ENCODE assay signal across 8 mouse cellular contexts in the genomic region with DNA sequence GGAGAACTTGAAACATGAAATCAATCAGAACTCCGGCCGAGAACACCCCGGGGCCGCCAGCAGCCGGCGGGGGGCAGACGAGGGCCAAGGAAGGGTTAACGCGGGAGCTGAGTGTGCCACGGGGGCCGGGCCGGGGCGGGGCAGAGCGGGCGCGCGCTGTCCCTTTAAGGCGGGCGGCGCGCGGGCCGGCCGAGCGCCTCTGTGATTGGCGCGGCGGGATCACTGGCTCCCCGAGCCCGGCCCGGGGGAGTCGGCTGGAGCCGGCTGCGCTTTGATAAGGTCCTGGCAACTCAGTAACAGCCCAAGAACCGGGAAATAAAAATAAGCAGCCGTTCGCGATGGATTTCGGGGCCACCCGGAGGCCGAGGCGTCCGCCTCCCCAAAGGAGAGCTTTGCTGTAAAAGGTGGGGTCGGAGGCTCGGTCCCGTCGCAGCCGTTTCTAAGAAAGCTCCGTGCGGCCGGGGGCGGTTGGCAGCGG. TPM values are rescaled to one million over a fixed set of nuclear protein-coding genes. Genes with fewer than 3 reads are reported as not detected.
DNase-seq lines count a peak whose midpoint lies in the region; ATAC-seq lines count a peak whose summit lies in the region.

Axin2 (plus strand) TSS at position 192 of the 478 bp plus-strand sequence.

- H3K9me3 ChIP-seq in forebrain, embryonic 12.5 days, result no peaks in the 10 kb centered on the region
- H3K9me3 ChIP-seq in heart, embryonic 15.5 days (replicated peaks), result no peaks in the 10 kb centered on the region
- no peaks in the 10 kb centered on the region for H3K9me3 ChIP-seq in liver, embryonic 13.5 days (replicated peaks)
- H3K9me3 ChIP-seq in neural tube, embryonic 11.5 days (ENCODE audit: control insufficient read depth, low read length), result no peaks in the 10 kb centered on the region; the same call in 1 of the 2 replicates
- H3K9me3 ChIP-seq in stomach, embryonic 16.5 days (replicated peaks; ENCODE audit: control insufficient read depth, low read length), result 0 out of 2 replicates have a peak, but pooled peaks cover 4% of the 10 kb centered on the region

- peak within 1 kb of the TSS; percentile 91 for H3K9ac ChIP-seq in forebrain, embryonic 12.5 days
- peak within 1 kb of the TSS; percentile 94 for H3K9ac ChIP-seq in heart, embryonic 15.5 days
- H3K9ac ChIP-seq in liver, embryonic 13.5 days, result peak within 1 kb of the TSS; percentile 70
- H3K9ac ChIP-seq in neural tube, embryonic 11.5 days (ENCODE audit: low read length), result peak within 1 kb of the TSS; percentile 97
- peak within 1 kb of the TSS; percentile 77 for H3K9ac ChIP-seq in stomach, embryonic 16.5 days (ENCODE audit: low read length)

- peak; percentile 91 for ATAC-seq in forebrain, embryonic 12.5 days (ENCODE audit: low FRiP score)
- peak; percentile 94 for ATAC-seq in heart, embryonic 15.5 days (replicated peaks; ENCODE audit: insufficient number of reproducible peaks, insufficient read depth, low FRiP score, low read depth)
- peak; percentile 88 for ATAC-seq in liver, embryonic 13.5 days (ENCODE audit: low read depth)
- peak; percentile 86 for ATAC-seq in neural tube, embryonic 11.5 days (ENCODE audit: insufficient read depth, low FRiP score, low TSS enrichment)
- ATAC-seq in stomach, embryonic 16.5 days (ENCODE audit: insufficient read depth, low FRiP score), result peak; percentile 94

- whole genome bisulfite sequencing in forebrain, embryonic 12.5 days, result under 1% methylated on average over 51 of the region's 53 CpGs
- 0% methylated on average over 47 of the region's 53 CpGs for WGBS in heart, embryonic 15.5 days
- WGBS in liver, embryonic 13.5 days (ENCODE audit: insufficient replicate concordance), result under 1% methylated on average over 52 of the region's 53 CpGs
- under 1% methylated on average over 51 of the region's 53 CpGs for WGBS in neural tube, embryonic 11.5 days
- WGBS in stomach, embryonic 16.5 days, result under 1% methylated on average over 53 of the region's 53 CpGs

- H3K4me2 ChIP-seq in forebrain, embryonic 12.5 days, result peak within 1 kb of the TSS; percentile 88
- peak within 1 kb of the TSS; percentile 98 for H3K4me2 ChIP-seq in heart, embryonic 15.5 days
- H3K4me2 ChIP-seq in liver, embryonic 13.5 days, result peak within 1 kb of the TSS; percentile 78
- peak within 1 kb of the TSS; percentile 86 for H3K4me2 ChIP-seq in neural tube, embryonic 11.5 days (ENCODE audit: low read depth)
- peak within 1 kb of the TSS; percentile 88 for H3K4me2 ChIP-seq in stomach, embryonic 16.5 days (ENCODE audit: low read depth, low read length)

- peaks cover 14% of the 10 kb centered on the region; the same call in 1 of the 2 replicates for H3K27me3 ChIP-seq in forebrain, embryonic 12.5 days
- H3K27me3 ChIP-seq in heart, embryonic 15.5 days, result peaks cover 18% of the 10 kb centered on the region
- peaks cover 73% of the 10 kb centered on the region for H3K27me3 ChIP-seq in liver, embryonic 13.5 days
- no peaks in the 10 kb centered on the region for H3K27me3 ChIP-seq in neural tube, embryonic 11.5 days (ENCODE audit: control insufficient read depth, insufficient read depth, low read length)
- H3K27me3 ChIP-seq in stomach, embryonic 16.5 days (ENCODE audit: control insufficient read depth, insufficient read depth, low read length), result no peaks in the 10 kb centered on the region; the same call in 1 of the 2 replicates

- peak; percentile 94 for DNase-seq in CD4-positive, CD25-positive, alpha-beta regulatory T cell, adult 2 months (ENCODE audit: low read depth, low spot score)
- peak; percentile 67 for DNase-seq in c-Kit-positive CD71-negative TER-119-negative erythroid progenitor cells, embryonic 14.5 days (ENCODE audit: low read depth)
- DNase-seq in kidney, postnatal 14 days, result peak; percentile 96
- DNase-seq in liver, embryonic 13.5 days, result peak; percentile 55
- peak; percentile 97 for DNase-seq in neural tube, embryonic 11.5 days (ENCODE audit: low spot score)

- peaks cover 61% of the 10 kb centered on the region for H3K4me1 ChIP-seq in forebrain, embryonic 12.5 days
- H3K4me1 ChIP-seq in heart, embryonic 15.5 days (replicated peaks), result peaks cover 32% of the 10 kb centered on the region
- H3K4me1 ChIP-seq in liver, embryonic 13.5 days (replicated peaks), result peaks cover 18% of the 10 kb centered on the region; the same call in 1 of the 2 replicates
- peaks cover 21% of the 10 kb centered on the region for H3K4me1 ChIP-seq in neural tube, embryonic 11.5 days (ENCODE audit: control insufficient read depth, insufficient read depth, low read length)
- H3K4me1 ChIP-seq in stomach, embryonic 16.5 days (ENCODE audit: control insufficient read depth, insufficient read depth, low read length), result peaks cover 22% of the 10 kb centered on the region

- peaks cover under 1% of the 10 kb centered on the region; the same call in 1 of the 2 replicates for H3K36me3 ChIP-seq in forebrain, embryonic 12.5 days (replicated peaks)
- no peaks in the 10 kb centered on the region for H3K36me3 ChIP-seq in heart, embryonic 15.5 days
- H3K36me3 ChIP-seq in liver, embryonic 13.5 days, result no peaks in the 10 kb centered on the region
- H3K36me3 ChIP-seq in neural tube, embryonic 11.5 days (ENCODE audit: control insufficient read depth, insufficient read depth, low read length), result no peaks in the 10 kb centered on the region
- H3K36me3 ChIP-seq in stomach, embryonic 16.5 days (ENCODE audit: control insufficient read depth, insufficient read depth, low read length), result no peaks in the 10 kb centered on the region

- H3K4me3 ChIP-seq in forebrain, embryonic 12.5 days (replicated peaks), result peak within 1 kb of the TSS; percentile 92
- peak within 1 kb of the TSS; percentile 94 for H3K4me3 ChIP-seq in heart, embryonic 15.5 days
- peak within 1 kb of the TSS; percentile 65 for H3K4me3 ChIP-seq in liver, embryonic 13.5 days (replicated peaks)
- peak within 1 kb of the TSS; percentile 90 for H3K4me3 ChIP-seq in neural tube, embryonic 11.5 days (ENCODE audit: low read depth, low read length)
- peak within 1 kb of the TSS; percentile 87 for H3K4me3 ChIP-seq in stomach, embryonic 16.5 days (replicated peaks; ENCODE audit: low read length)

- peak within 1 kb of the TSS; percentile 100 for H3K27ac ChIP-seq in forebrain, embryonic 12.5 days
- peak within 1 kb of the TSS; percentile 100 for H3K27ac ChIP-seq in heart, embryonic 15.5 days
- peak within 1 kb of the TSS; percentile 88 for H3K27ac ChIP-seq in liver, embryonic 13.5 days
- H3K27ac ChIP-seq in neural tube, embryonic 11.5 days (ENCODE audit: low read depth, low read length), result peak within 1 kb of the TSS; percentile 100
- H3K27ac ChIP-seq in stomach, embryonic 16.5 days (ENCODE audit: low read length), result peak within 1 kb of the TSS; percentile 97

RNA-seq across cellular contexts. Expression of gene Axin2, which starts in this region (rescaled TPM):
- 14.8 and 17.4 TPM in 2 replicates for polyA plus RNA-seq in forebrain, embryonic 12.5 days (2016; fragmentation: Nextera tagmentation; extraction: Ambion mirVana)
- 1.7 and 2.3 TPM in 2 replicates for polyA plus RNA-seq in heart, embryonic 15.5 days (2015; fragmentation: Nextera tagmentation; extraction: Ambion mirVana)
- 0.43 and 0.51 TPM in 2 replicates for polyA plus RNA-seq in liver, embryonic 13.5 days (2015; fragmentation: Nextera tagmentation; extraction: Ambion mirVana)
- polyA plus RNA-seq in neural tube, embryonic 11.5 days (2014; fragmentation: Nextera tagmentation; extraction: Ambion mirVana), result 16.4 and 21.2 TPM in 2 replicates
- polyA plus RNA-seq in stomach, embryonic 16.5 days (2015; fragmentation: Nextera tagmentation; extraction: Ambion mirVana), result 2.4 and 2.8 TPM in 2 replicates

Comparison
In these comparisons a context has a peak if more than half of its experiments do, and no peak if none do; other contexts are left out.
1. Peak in every context shown above with its lines: DNase-seq, ATAC-seq, H3K4me3 ChIP-seq and H3K27ac ChIP-seq.
2. Peak in DNase-seq, ATAC-seq, H3K4me3 ChIP-seq, H3K27ac ChIP-seq, H3K9ac ChIP-seq and H3K4me2 ChIP-seq in liver, embryonic 13.5 days; RNA of the gene not detected or under 1 TPM.